Mouse (Mus musculus): Measurements from ENCODE around the gene Lamc2.

The Lamc2 gene

DNA sequence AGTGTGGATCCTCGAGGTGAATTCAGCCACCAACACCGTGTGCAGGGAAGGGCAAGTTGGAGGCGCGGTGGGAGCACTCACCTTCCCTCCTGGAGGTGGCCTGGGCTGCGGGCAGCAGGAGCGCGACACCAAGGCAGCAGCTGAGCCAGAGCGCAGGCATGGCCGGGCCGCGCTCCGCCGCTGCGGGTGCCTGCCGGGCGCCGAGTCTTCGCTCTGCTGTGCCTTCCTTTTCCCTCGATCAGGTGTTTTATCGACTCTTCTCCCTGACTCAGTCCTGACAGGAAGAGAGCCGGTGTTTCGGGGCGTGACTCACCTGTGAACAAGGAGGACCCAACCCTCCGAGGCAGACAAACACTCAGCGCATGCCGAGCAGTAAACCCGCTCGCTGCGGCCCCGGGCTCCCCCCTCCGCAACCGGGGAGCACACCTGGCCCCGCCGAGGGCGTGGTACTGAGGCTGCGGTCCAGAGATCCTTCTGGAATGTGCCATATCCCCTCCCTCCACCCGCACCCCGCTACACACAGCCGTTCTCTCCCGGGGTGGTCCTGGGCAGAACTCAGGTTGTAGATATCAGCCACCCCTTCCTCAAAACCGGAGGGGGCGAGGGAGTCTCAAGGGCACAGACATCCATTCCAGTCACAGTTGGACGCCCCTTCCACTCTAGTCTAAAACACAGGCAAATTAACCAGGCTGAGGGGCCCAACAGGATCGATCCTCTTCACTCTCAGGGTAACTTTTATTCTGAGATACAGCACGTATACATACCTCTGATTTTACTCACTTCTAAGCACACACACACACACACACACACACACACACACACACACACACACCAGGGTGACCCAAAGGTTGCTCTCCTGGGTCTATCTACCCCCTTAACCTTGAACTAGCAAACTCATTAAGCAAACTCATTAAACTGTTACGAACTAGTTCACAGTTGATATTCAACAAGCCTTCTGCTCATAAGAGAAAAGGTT is at the start of gene Lamc2:
Gene Lamc2, minus strand, starts transcription at position 620 of the 976 bp plus-strand sequence.
- peak; percentile 32 for DNase-seq

DNA sequence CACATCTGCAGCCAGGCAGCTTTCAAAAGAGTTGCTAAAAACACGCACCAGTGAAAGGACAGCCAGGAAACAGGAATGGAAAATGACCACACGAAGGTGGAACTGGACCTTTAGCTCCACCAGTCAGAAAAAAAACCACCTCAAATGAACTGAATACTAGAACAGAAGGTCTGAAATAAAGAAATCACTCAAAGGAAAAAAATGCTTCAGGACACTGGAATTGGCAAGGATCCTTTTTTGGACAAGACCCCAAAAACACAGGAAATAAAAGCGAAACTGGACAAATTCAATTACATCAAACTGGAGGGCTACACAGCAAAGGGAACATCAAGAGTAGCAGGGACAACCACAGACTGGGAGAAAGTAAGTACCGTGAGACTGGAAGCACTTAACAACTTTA is 49.3 kb upstream of the Lamc2 start:
- no peak for DNase-seq

DNA sequence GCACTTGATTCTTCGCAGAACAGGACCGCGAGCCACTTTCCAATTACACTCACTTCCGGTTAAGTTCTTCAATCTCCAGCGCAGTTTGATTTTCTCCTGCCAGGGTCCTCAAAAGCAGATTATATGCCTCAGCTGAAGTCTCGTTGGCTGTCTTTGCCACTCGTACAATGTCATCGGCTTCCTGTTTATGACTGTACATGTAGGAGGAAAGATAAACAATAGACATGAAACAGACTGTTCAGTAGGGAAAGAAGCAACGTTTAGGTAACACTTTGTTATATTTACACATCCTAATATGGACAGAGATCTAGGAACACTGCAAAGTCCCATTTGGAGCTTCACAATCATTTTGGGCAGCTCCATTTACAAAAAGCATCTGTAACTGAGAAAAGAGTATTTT is 45.4 kb upstream of the Lamc2 start:
- no peak for DNase-seq

DNA sequence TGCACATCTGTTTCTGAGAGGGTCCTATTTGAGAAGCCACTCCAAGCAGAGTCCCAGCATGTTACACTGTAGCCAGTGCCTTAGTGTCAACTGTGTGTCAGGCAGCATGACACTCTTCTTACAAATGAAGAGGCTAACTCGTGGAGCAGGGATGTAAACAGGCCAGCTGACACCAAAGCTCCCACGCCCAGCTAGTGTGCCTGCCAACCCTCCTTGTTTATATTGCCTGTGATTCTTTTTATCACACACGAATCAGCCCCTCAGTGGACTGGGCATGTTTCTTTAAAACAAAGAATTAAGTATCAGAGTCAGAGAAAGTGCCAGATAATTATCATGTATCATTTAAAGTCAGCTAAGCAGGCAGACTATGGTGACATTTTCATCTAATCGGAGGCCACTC is 41.7 kb upstream of the Lamc2 start:
- DNase-seq = no peak

DNA sequence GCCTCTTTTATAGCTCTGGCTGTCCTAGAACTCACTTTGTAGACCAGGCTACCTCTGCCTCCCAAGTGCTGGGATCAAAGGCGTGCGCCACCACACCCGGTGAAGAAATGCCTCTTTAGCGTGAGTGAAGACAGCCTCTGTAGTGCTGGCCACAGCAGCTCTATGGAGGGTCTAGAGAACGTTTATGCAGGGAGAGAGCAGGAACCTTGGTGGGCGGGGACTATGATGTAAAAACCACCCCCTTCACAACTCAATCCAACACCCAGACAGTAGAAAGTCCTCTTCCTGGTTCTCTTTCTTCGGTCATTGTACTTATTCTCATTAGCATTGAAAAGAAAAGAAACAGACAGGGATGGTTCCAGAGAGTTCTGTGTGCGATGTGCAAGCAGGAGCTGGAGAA is 40.8 kb upstream of the Lamc2 start:
- no peak for DNase-seq

DNA sequence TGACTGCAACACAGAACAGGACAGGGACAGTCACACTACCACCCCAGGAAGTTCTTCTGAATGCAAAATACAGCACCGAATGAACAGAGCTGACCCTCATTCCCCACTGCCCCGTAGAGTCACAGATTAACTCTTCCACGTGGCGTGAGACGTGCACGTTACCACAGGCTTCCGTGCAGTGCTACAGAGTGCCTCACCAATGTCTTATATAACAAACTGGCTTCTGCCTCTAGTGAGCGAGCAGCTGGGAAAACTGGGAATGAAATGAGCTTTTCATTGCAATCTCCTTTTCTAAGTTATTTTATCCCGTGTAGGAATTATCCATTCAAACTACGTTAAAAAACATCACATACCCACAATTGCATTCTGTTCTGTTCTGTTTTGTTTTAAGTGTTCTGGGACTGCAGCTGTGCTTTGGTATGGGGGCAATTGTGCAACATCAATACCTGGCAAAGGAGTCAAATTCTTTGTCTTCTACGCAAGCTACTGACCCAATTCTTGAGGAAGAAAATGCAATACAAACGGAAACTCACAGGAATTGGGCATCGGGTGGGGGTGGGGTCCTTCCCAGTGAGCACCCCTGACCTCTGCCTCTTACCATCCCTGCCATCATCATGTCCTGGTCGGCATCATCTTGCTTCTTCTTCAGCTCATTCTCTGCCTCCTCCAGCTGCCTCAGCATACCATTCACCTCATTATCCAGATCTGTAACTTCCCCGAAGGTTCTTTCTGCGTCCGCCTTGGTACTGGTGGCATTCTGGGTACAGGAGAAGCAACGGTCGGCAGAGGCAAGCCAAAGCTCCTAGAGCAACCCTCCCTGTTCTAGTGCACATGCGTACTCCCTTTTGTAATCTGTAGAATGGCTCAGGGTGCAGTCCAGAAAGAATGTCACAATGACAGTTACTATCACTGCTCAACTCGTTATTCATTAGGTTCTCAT is 39.8 kb upstream of the Lamc2 start:
- DNase-seq = no peak

DNA sequence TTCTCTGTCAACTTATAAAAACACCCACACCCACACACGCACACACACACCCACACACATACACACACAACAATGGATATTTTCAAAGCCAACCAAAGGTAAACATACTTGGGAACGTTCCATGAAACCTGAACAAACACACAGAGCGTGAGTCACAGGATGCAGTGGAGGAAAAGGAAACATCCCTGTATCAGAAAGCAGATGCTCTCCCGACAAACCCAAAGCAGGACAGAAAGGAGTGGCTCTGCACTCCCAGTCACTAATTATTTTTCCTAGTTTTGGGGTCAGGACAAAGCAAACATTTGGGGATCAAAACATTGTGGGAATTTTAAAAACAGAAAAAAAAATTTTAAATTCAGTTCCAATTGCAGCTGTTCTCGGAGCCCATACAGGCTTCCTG is 38.1 kb upstream of the Lamc2 start:
- DNase-seq = no peak

DNA sequence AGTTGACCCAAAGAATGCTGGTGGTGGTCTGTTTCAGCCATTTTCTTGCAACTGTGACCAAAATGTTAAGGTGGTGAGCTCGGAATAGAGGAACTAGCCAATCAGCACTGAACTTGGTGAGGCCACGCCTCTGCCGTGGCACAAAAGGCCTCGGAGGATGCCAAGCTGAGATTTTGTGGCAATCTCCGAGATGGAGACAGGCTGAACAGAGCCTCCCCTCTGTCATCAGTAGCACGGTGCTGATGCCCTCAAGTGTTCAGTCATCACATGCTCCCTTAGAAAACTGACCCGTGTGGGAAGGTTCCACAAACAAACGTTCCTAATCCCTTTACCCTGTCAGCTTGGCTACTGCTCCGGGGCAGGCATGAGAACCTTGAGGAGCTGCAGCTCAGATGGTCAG is 33.1 kb upstream of the Lamc2 start:
- no peak for DNase-seq

DNA sequence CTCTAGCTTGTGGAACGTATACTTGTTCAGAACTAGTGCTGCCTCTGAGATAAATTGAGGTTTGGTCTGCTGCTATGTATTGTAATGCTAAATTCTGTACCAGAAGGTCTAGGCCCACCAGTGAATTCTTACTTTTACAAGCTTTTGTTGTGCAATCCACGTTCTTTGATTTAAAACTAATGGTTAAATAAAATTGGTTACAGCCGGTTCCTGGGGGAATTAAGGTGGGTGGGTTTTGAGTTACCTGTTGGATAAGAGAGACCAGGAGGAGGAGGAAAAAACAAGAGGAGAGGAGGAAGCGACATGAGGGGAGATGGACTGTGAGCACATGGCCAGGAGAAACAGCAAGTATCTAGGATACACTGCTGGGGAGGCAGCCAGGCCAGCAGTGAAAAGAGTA is 30.3 kb upstream of the Lamc2 start:
- DNase-seq = no peak

DNA sequence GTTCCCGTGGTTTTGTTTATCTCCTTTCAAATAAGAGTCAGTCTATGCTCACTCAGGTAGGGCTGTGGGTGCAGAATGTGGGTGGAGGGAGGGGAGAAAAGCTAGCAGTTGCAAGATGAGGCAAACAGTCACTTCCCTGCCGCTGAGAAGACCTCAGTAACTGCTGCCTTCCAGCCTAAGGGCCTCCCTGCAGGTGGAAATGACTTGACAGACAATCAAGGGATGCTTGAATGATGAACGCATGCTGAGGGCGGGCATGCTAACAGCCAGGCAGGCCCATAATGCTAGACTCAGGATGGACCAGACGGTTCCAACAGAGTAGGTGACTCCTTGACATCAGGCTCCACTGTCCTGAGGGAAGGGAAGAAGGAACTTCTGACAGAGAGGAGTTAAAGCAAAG is 29.4 kb upstream of the Lamc2 start:
- DNase-seq = no peak

DNA sequence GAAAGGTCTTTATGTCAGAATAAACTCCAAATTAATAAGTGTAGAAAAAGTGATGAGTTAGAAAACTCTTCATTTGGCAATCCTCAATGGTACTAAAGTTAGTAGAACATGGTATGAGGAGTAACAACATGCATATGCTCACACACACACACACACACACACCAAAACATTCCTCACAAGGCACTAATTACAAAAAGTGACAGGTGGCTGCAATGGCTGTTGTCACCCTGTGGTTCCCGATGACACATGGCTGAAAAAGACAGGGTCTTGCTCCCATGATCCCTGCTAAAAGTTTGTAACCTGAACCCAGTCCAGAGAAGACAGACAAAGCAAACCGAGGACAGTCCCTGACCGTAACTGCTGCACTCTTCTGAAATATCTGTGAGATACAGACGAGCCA is 24.7 kb upstream of the Lamc2 start:
- DNase-seq = no peak

DNA sequence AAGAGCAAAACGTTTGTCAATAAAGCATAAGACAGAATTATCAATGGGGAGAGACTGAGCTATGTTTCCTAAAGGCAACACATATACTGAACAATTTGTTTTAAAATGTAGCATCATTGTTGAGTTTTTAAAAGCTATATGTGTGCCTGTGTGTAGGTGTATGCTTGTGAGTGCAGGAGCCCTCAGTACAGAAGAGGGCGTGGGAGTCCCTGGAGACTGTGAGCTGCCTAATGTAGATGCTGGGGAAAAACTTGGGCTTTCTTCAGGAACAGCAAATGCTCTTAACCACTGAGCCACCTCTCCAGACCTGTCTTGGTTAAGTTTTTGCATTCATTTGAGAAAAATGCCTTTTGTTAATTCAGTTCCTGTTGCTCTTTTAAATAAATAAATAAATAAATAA is 24.0 kb upstream of the Lamc2 start:
- no peak for DNase-seq

DNA sequence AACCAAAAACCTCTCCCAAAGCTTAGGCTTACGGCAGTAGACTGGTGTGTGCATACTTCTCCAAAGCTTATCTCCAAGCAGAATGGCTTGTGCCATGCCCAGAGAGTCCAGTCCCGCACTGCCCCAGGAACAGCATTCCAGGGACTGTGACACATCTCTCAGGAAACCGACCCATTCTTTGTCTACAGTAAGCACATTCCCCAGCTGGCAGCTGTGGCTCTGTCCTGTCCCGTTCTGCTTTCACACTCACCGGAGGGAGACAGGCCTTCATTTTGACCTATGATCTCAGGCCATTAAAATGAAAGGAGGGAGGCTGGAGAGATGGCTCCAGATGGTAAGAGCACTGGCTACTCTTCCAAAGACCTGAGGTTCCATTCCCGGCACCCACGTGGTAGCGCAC is 15.9 kb upstream of the Lamc2 start:
- no peak for DNase-seq

DNA sequence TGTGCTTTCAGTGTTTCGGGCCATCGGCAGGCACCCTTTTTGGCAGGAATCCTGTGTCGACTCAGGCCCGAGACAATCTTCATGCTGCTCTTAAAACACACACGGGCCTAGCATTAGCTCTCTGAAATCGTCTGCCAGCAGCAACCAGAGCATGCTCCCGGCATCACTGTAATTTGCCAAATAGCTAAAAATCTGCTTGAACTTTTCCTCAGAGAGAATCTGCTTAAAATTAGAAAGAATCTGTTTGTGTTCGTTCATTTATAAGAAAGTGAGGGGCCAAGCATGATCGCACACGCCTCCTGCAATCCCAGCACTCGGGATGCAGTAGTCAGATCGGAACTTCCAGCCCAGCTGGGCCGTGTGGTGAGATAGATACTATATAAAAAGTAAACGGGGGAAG is 15.2 kb upstream of the Lamc2 start:
- DNase-seq = no peak

DNA sequence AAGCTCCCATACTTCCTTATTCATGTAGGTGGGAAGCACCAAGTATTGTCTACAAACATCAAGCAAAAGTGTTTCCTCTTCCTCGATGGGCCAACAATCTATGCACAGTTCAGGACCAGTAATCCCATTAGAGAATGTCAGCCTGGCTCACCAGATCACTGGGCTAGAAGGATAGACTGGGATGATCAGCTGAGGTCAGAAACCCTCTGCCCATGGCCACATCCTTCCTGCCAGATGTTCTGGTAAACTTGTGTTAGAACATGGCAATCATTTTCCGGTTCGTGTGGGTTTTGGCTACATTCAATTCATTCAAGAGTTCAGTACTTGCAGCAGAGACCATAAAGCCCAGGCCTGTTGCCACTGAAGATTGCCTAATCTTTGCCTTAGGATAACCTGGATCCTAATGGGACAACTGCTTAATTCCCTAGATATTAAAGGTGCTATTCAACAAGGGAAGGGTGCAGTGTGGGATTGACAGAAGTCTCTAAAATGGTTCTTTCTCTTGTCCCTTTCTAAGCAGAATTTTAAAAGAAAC is 11.1 kb upstream of the Lamc2 start:
- no peak for DNase-seq

DNA sequence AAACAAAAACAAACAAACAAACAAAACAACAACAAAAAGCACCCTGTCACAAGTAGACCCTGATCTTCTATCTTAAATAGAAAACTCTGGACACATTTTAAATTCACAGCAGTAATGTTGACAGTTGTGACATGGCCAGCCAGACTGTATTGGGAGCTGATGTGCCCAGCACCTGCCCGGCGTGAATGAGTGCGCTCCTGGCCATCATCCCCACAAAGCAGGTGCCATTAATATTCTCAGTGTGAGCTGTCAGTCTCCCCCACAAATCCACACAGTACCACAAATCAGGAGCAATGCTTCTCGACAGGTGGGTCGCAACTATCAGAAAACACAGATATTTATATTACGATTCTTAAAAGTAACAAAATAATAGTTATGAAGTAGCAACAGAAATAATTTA is 6.7 kb upstream of the Lamc2 start:
- no peak for DNase-seq

DNA sequence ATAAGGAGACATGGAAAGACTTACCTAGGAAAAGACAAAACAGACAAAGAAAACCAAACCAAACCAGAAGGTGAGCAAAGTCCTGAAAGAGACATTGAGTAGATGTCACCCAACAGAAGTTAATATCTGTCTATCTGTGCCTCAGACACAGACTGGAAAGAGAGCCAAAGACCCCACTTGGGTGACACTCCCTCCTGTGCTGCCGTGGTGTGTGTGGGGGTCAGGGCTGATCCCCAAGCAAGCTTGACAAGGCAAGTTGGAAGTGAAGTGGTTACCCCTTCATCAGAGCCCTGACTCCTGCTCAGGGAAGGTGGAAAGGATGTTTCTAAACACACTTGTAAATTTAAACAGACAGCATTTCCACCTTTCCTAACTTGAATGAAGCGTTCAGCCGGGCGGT is 6.1 kb upstream of the Lamc2 start:
- no peak for DNase-seq

DNA sequence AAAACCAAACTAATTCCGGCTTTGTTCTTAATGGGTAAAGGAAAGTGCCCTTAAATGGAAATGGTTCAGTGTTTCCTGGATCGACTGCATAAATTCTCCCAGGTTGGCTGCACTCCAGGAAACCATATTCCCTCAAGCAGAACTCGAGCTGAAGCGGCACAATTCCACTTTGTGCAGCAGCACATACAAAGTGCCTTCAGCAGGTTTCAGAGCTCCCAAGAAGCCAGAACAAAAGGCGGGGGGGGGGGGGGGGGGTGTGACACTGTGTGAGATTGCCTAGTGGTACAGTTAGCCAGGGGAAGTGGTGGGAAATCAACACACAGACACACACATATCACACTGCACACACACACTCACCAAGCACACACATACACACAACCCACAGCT is 5.7 kb upstream of the Lamc2 start:
- no peak for DNase-seq

DNA sequence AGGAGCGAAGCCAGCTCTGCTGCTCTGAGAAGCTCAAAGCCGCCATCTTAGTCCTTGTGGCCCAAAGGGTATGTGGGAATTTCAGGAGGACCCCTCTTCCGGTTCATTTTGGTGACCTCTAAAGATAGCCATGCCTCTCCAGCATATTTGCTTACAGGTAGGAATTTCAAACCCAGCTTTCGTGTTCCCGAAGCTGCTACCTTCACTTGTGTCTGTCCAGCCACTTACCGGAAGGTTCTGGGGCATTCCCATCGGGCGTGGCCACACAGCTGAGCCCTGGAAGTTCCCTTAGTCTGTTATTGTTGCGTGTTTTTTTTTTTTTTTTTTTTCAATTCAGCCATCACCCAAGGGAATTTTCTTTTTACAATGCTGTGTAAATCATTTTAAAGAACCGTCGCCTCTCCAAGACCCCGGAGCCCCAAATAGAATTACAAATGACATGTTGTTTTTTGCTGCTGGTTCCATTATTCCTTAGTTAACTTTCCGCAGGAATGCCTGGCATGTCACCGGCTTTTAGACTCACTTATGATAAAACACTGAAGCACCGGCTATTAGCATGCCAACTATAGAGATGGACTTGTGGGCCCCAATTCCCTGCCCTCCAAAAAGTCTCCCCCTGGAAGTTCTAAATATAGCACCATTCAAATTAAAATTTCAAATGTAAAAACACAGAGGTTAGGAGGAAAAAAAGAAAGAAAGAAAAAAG is 5.1 kb upstream of the Lamc2 start:
- DNase-seq = no peak

DNA sequence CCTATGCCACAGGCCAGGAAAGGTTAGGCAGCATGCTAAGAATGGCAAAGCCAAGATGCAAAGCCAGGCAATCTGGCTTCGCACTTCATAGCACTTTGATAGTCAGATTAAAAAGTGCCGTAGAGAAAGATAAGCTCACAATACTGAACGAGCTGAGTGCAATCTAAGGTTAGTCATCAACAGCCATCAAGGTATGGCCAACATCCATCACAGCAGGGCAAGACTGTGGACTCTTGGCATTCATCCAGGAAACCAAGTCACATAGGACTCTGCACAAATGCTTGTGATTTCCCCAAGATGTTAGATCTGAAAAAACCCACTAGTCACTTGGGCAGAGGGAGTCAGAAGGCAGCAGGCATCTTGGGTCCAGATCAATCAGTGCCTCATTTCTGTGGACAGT is 1.8 kb upstream of the Lamc2 start:
- DNase-seq = no peak

DNA sequence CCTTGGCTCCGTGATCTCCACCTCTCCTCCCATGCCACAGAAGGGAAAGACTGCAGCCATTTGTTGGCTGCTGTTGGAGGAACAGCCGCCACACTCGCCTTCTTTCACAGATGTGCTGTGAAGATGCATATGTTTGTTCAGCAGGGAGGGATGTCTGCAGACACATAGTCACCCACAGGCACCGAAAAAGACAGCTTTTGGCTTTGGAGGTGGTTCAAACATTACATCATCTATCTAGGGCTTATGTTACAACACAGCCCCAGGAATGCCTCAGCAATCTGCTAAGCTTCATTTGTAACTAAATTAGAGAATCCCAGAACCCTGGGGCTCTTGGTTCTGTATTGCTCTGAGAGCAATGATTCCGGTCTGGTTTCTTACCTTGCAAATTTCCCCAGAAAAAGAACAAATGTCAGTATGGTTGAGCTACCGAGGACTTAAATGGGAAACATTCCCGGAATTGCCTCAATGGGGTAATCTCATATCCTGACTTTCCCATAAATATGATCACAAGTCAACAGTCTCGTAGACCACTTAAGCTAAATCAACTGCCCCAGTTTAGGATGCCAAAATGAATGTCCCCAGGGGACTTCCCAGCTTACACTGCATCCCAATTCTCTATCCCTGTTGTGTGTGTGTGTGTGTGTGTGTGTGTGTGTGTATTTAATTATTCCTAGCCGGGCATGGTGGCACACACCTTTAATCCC is 5.5 kb downstream of the Lamc2 start:
- peak; percentile 30 for DNase-seq

DNA sequence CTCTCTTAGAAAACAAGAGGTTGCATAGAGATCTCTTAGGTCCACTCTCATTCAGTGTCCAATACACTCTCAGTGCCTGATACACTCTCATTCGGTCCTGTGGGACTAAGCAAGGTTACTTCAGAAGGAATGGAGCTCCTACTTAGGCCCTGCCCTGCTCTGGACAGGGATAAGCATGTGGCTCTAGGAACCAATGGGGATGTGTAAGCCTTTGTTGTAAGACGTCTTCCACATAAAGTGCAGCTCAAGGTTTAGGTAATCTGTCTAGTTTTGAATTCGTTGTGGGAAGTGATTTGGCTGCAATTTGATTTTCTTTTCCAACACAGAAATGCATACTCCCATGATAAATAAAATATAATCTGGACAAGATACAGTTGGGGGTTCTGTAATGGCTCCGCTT is 6.1 kb downstream of the Lamc2 start:
- DNase-seq = no peak
